Mouse (Mus musculus): ENCODE measurements around the gene Tcaim. TPM values are rescaled to one million over a fixed set of nuclear protein-coding genes. Genes with fewer than 3 reads are reported as not detected.

Gene Tcaim
- total and polyA plus RNA-seq, 3 experiments = 4.4 to 12.3 (median 4.5) TPM

- no peak for TF ChIP-seq JUND (conservative IDR thresholded peaks at IDR 0.05; ENCODE audit: low read depth, low read length)
- peak; percentile 47; the same call in 1 of the 2 replicates for TF ChIP-seq GABPA (IDR thresholded peaks at IDR 0.05; ENCODE audit: insufficient replicate concordance, low read depth, low read length)
- peak; percentile 80 for TF ChIP-seq TBP (conservative IDR thresholded peaks at IDR 0.05; ENCODE audit: low read depth, low read length)
- no peak for TF ChIP-seq SMC3 (IDR thresholded peaks at IDR 0.05; ENCODE audit: low read depth, low read length)
- no peak for TF ChIP-seq MAFK (IDR thresholded peaks at IDR 0.05; ENCODE audit: insufficient replicate concordance, low read length)
- TF ChIP-seq EP300 (IDR thresholded peaks at IDR 0.05; ENCODE audit: low read length) = no peak
- TF ChIP-seq NELFE (IDR thresholded peaks at IDR 0.05; ENCODE audit: low read depth, low read length) = peak; percentile 86
Observed at GRCm38 (mm10) chr9:122865697-122866166, 60.4 kb downstream of the Tcaim start, which contains the start of gene Zfp445 (continued).

- peak overlapping the region; percentile 76 to 88 (median 77) for H3K4me3 ChIP-seq (replicated peaks in 1 of 3; ENCODE audit: low read depth in 2 of 3, low read length in 2 of 3, poor library complexity in 1 of 3)
Observed at GRCm38 (mm10) chr9:122866192-122866591, 60.9 kb downstream of the Tcaim start.

DNA sequence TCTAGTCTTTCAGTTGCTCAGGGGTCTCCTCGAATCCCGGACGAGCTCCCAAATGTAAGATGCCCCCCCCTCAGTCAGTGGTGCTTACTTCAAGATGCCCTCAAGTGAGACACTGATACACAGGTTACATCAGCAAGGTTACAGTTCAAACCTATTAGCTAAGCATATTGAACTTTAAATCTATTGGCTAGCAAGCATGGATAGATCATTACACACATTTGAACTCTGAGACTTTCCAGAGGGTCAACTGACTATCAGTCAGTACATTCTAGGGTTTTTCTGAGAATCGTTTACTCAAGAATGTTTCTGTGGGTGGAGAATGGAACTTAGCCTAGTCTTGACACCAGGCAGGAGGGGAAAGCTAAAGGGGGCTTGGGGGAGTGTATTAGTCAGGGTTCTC lies 67.3 kb downstream of the Tcaim start:
- no peak for TF ChIP-seq BHLHE40 (IDR thresholded peaks at IDR 0.05; ENCODE audit: low read depth, low read length)
- no peak for TF ChIP-seq USF2 (conservative IDR thresholded peaks at IDR 0.05; ENCODE audit: low read depth, low read length)
- no peak for TF ChIP-seq RAD21 (IDR thresholded peaks at IDR 0.05; ENCODE audit: low read depth, low read length)
- no peak for TF ChIP-seq MXI1 (IDR thresholded peaks at IDR 0.05; ENCODE audit: low read depth, low read length)
- no peak for TF ChIP-seq JUND (conservative IDR thresholded peaks at IDR 0.05; ENCODE audit: low read depth, low read length)
- no peak for TF ChIP-seq KAT2A (IDR thresholded peaks at IDR 0.05; ENCODE audit: insufficient replicate concordance, low read length)
- no peak for TF ChIP-seq ZMIZ1 (IDR thresholded peaks at IDR 0.05; ENCODE audit: low read depth, low read length)
- TF ChIP-seq MYC (IDR thresholded peaks at IDR 0.05; ENCODE audit: low read depth, low read length) = no peak
- TF ChIP-seq ZC3H11A (IDR thresholded peaks at IDR 0.05; ENCODE audit: low read depth, low read length) = no peak
- no peak for TF ChIP-seq CHD1 (IDR thresholded peaks at IDR 0.05; ENCODE audit: low read depth, low read length)
- no peak for TF ChIP-seq SMC3 (IDR thresholded peaks at IDR 0.05; ENCODE audit: low read depth, low read length)
- no peak for TF ChIP-seq ZKSCAN1 (IDR thresholded peaks at IDR 0.05; ENCODE audit: borderline replicate concordance, low read depth, low read length)
- in situ Hi-C loops (cut with MboI; ENCODE audit: low pct_ligation_motif_present, low pct_unique_long_range_greater_than_20kb, low sequenced_read_pairs) = no loop called here

More at GRCm38 (mm10) chr9:122866192-122866591, 60.9 kb downstream of the Tcaim start:
- Histone ChIP-seq H3K4me2 (ENCODE audit: insufficient read depth, low read depth, poor library complexity, severe bottlenecking) (peak overlapping the region; percentile 29; the same call in 1 of the 2 replicates), H3K79me2 (replicated peaks; ENCODE audit: control insufficient read depth, extremely low read depth, insufficient read depth, poor library complexity, severe bottlenecking) (peaks cover 37% of the 10 kb centered on the region), H3K27me3 (replicated peaks) (no peaks in the 10 kb centered on the region), H3K9ac (ENCODE audit: insufficient read depth, low read depth) (peak overlapping the region; percentile 81; the same call in 1 of the 2 replicates), H3K4me1 (ENCODE audit: control insufficient read depth in 1 of 2, insufficient read depth in 2 of 2) (peaks cover 0 to 18% of the 10 kb centered on the region in 2 experiments; a peak in 1 of 4 replicates), H3K27ac (ENCODE audit: insufficient read depth, low read depth) (no peak overlapping the region), H3K9me3 (replicated peaks; ENCODE audit: low read length) (peaks cover 28% of the 10 kb centered on the region), H3K36me3 (replicated peaks in 1 of 2; ENCODE audit: control insufficient read depth in 1 of 2, insufficient read depth in 1 of 2, low read length in 1 of 2) (peaks cover 23 to 26% of the 10 kb centered on the region in 2 experiments)
- dilution Hi-C loops (cut with MboI; ENCODE audit: extremely low pct_ligation_motif_present, extremely low pct_unique_long_range_greater_than_20kb, low sequenced_read_pairs) = no loop called here
- no peak for TF ChIP-seq CHD1 (IDR thresholded peaks at IDR 0.05; ENCODE audit: low read depth, low read length)
- no peak for TF ChIP-seq JUN (IDR thresholded peaks at IDR 0.05; ENCODE audit: insufficient read depth, low read depth, low read length)
- TF ChIP-seq ZNF384 (IDR thresholded peaks at IDR 0.05; ENCODE audit: low read depth, low read length) = no peak
- TF ChIP-seq HCFC1 (IDR thresholded peaks at IDR 0.05; ENCODE audit: low read depth, low read length) = no peak
- no peak for DNase-seq (ENCODE audit: extremely low read depth)
- in situ Hi-C loops (cut with MboI; ENCODE audit: low pct_ligation_motif_present, low pct_unique_long_range_greater_than_20kb, low sequenced_read_pairs) = no loop called here

More for the DNA sequence above, 67.3 kb downstream of the Tcaim start:
- Histone ChIP-seq H3K27ac (ENCODE audit: insufficient read depth, low read depth) (no peak overlapping the region), H3K36me3 (replicated peaks in 1 of 2; ENCODE audit: control insufficient read depth in 1 of 2, insufficient read depth in 1 of 2, low read length in 1 of 2) (no peaks in the 10 kb centered on the region), H3K4me1 (ENCODE audit: control insufficient read depth in 1 of 2, insufficient read depth in 2 of 2) (peaks cover 0 to 13% of the 10 kb centered on the region in 2 experiments; a peak in 1 of 4 replicates), H3K9me3 (replicated peaks; ENCODE audit: low read length) (peaks cover 8% of the 10 kb centered on the region), H3K4me3 (replicated peaks in 1 of 3; ENCODE audit: low read depth in 2 of 3, low read length in 2 of 3, poor library complexity in 1 of 3) (no peak overlapping the region), H3K79me2 (replicated peaks; ENCODE audit: control insufficient read depth, extremely low read depth, insufficient read depth, poor library complexity, severe bottlenecking) (no peaks in the 10 kb centered on the region), H3K27me3 (replicated peaks) (no peaks in the 10 kb centered on the region), H3K4me2 (ENCODE audit: insufficient read depth, low read depth, poor library complexity, severe bottlenecking) (no peak overlapping the region), H3K9ac (ENCODE audit: insufficient read depth, low read depth) (no peak overlapping the region)
- DNase-seq (ENCODE audit: extremely low read depth) = no peak
- dilution Hi-C loops (cut with MboI; ENCODE audit: extremely low pct_ligation_motif_present, extremely low pct_unique_long_range_greater_than_20kb, low sequenced_read_pairs) = no loop called here
